Mouse (Mus musculus): ENCODE data around the gene Lpar6.

Lpar6 gene

DNA sequence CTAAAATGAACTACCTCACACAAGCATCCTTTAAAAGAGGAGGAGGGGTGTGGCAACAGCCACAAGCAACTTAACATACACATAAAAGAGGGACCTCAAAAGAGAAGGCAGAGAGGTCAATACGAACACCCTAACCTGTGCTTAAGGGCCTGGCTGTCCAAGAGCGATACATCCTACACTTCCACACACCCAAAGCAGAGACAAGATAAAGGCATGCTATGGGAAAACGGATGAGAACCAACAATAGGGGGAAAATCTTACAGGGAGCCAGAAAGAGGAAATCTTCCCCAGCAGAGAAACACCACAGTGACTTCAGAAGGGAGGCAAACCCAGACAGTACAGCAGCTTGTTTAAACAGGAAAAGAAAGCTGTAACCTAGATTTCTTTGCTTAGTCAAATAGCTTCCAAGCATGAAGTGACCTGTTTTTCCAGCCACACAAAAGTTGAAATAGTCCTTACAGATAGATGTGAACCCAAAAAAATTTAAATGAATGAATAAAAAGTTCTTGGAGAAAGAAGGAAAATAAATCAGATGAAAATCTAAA, 17.8 kb downstream of the Lpar6 start:
- no peak for DNase-seq (ENCODE audit: inconsistent ontology term)

- DNase-seq (ENCODE audit: inconsistent ontology term): no peak
Measured at GRCm38 (mm10) chr14:73257348-73257747, 19.7 kb downstream of the Lpar6 start.

- DNase-seq (ENCODE audit: inconsistent ontology term): no peak
Measured at GRCm38 (mm10) chr14:73258181-73258580, 20.5 kb downstream of the Lpar6 start.

GRCm38 (mm10) chr14:73262210-73262609, 24.5 kb downstream of the Lpar6 start:
- DNase-seq (ENCODE audit: inconsistent ontology term): no peak

- no peak for DNase-seq (ENCODE audit: inconsistent ontology term)
Measured at GRCm38 (mm10) chr14:73266166-73266565, 28.5 kb downstream of the Lpar6 start.

DNA sequence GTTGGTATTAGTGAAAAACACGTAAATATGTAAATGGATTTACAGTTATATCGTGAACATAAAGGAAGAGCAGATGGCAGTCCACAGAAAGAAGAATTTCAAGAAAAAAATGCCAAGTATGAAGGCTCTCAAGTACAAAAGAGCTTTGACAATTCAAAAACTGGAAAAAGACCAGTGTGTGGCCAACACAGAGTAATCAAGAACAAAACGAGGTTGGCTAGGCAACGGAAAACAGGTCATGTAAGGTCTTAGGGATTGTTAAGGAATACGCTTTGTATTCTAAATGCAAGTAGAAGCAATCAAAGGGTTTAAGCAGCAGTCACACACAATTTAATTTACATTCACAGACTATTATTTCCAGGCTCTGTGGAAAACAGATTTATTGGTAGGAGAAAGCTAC, 34.1 kb downstream of the Lpar6 start:
- DNase-seq (ENCODE audit: inconsistent ontology term): peak; percentile 60

DNA sequence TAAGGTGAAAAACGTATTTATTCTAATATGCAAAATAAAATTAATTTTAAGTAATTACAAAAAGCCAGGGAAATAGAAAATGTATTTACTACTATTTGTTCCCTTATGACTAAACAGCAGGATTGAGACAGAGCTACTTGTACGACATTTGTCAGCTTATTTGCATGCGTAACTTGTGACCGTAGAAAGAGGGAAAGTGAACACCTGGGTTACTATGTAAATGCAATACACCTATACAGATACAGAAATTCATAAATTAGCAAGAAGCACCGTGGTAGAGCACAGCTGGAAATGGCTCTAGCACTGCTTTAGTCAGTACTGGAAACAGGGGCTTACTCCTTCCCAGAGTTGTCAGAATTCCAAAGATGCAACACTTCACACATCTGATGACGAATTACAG, 41.4 kb downstream of the Lpar6 start:
- DNase-seq (ENCODE audit: inconsistent ontology term): no peak

DNA sequence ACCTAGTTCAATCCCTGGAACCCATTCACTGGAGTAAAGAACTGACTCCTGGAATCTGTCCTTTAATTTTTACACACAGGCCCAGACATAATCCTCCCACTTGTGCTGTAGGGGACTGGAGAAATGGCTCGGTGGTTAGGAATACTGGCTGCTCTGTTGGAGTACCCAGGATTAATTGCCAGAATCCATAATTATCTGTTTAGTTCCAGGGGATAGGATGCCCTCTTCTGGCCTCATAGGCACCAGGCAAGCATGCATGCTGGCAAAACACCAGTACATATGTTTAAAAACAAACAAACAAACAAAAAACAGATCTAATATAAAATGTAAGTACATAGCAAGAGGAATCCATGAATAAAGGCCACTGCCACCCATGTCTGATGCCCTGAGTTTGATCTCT, 43.3 kb downstream of the Lpar6 start:
- DNase-seq (ENCODE audit: inconsistent ontology term): peak; percentile 30

DNA sequence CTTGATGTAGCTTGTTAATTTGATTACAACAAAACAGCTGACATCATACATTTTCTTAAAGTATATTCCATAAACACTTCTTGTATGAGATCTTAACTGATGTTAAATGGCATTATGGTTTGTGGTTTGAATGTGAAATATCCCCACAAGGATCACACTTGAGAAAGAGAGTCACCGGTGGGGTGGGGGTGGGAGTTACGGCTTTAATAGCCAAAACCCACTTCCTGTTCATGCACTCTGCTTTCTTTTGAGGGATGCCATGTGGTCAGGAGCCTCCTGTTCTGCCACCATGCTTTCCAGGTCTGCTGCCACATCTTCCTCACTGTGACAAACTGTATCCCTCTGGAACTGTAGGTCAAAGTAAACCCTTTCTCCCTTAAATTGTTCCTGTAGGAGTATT, 52.2 kb downstream of the Lpar6 start:
- DNase-seq (ENCODE audit: inconsistent ontology term): no peak

- DNase-seq (ENCODE audit: inconsistent ontology term): no peak
Measured at GRCm38 (mm10) chr14:73292434-73292833, 54.7 kb downstream of the Lpar6 start.
